Mouse (Mus musculus) embryonic fibroblast, embryonic 13.5 days (primary cell): Measurements from ENCODE around the gene Nol3.

Experiments
- CTCF ChIP-seq: IDR thresholded peaks from 2 replicates; pipeline ENCODE4 v1.5.1; 2011; ENCODE audit warnings: mild to moderate bottlenecking, control low read depth, low read length, moderate library complexity, borderline replicate concordance; ENCODE audit not compliant: insufficient read depth
- POLR2A ChIP-seq: IDR thresholded peaks from 2 replicates; pipeline ENCODE4 v1.6.1; 2011; ENCODE audit warnings: low read depth, mild to moderate bottlenecking, control low read depth, low read length, moderate library complexity

DNA sequence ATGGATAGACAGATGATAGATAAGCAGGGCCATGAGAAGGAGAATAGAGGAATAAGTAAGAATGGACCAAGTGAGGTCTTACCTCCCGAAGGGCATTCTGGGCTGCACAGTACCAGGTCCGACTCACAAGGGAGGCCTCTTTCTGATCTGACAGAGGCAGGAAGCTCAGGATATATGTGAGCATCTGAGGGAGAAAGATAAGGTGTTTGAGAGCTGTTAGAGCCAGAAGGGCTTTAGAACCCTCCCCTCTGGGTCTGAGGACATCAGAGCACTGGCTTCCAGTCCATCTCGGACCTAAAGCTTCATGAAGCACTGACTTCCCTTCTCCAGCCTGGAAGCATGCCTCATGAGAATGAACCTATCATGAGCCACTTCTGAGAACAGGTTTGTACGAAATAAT is 47.2 kb downstream of the Nol3 start:
- no peak for TF ChIP-seq CTCF
- no peak for TF ChIP-seq POLR2A
